Mouse (Mus musculus): Measurements from ENCODE around the gene Slc4a1ap. TPM values are rescaled to one million over a fixed set of nuclear protein-coding genes. Genes with fewer than 3 reads are reported as not detected.
A peak's percentile ranks its signal among the peaks of the same experiment; 100 is the strongest.
"Not testable (repeated sequence)": the region's sequence is repeated elsewhere in the genome, so short reads cannot be mapped to it uniquely, and the experiment has no call there.

Slc4a1ap gene
- total RNA-seq, 2 experiments from 2014 or later, result 20.4 to 20.7 TPM

- peak; percentile 21 to 25 for DNase-seq
- intact Hi-C loops (cut with DNase I), result loop anchor here (5.0 kb wide), 3 partner anchors 52 to 572 kb away; partner anchors contain the start of genes Babam2, Fosl2 and Rbks
These were observed 38.2 kb downstream of the Slc4a1ap start for GRCm38 (mm10) chr5:31564976-31565375.

- DNase-seq, result no peak
- intact Hi-C loops (cut with DNase I), result loop anchor here (5.0 kb wide), 1 partner anchor 51 kb away; no protein-coding TSS in a partner anchor
These were observed 39.2 kb downstream of the Slc4a1ap start for GRCm38 (mm10) chr5:31566026-31566425.

- no peak for DNase-seq
- intact Hi-C loops (cut with DNase I), result loop anchor here (5.0 kb wide), 1 partner anchor 51 kb away; no protein-coding TSS in a partner anchor
These were observed 39.7 kb downstream of the Slc4a1ap start for GRCm38 (mm10) chr5:31566457-31566856.

- no peak for DNase-seq
- intact Hi-C loops (cut with DNase I), result loop anchor here (5.0 kb wide), 1 partner anchor 49 kb away; no protein-coding TSS in a partner anchor
These were observed 41.3 kb downstream of the Slc4a1ap start for GRCm38 (mm10) chr5:31567951-31568657.

- peak; percentile 29 to 40 for DNase-seq
- intact Hi-C loops (cut with DNase I), result no loop called here
These were observed 44.3 kb downstream of the Slc4a1ap start for GRCm38 (mm10) chr5:31571023-31571608.

GRCm38 (mm10) chr5:31573722-31574121 is 46.9 kb downstream of the Slc4a1ap start:
- DNase-seq, result no peak
- intact Hi-C loops (cut with DNase I), result no loop called here

GRCm38 (mm10) chr5:31576539-31576975 is 49.8 kb downstream of the Slc4a1ap start:
- intact Hi-C loops (cut with DNase I), result loop anchor here (5.0 kb wide), 1 partner anchor 36 kb away; no protein-coding TSS in a partner anchor
- DNase-seq, result no peak

- intact Hi-C loops (cut with DNase I), result no loop called here
These were observed 54.5 kb downstream of the Slc4a1ap start for GRCm38 (mm10) chr5:31581263-31581662.

GRCm38 (mm10) chr5:31581932-31582331 is 55.1 kb downstream of the Slc4a1ap start:
- intact Hi-C loops (cut with DNase I), result no loop called here

More at GRCm38 (mm10) chr5:31581263-31581662, 54.5 kb downstream of the Slc4a1ap start:
- DNase-seq, result no peak

GRCm38 (mm10) chr5:31583261-31583660 is 56.5 kb downstream of the Slc4a1ap start:
- no peak for DNase-seq
- intact Hi-C loops (cut with DNase I), result no loop called here

More at GRCm38 (mm10) chr5:31581932-31582331, 55.1 kb downstream of the Slc4a1ap start:
- DNase-seq, result no peak

- DNase-seq, result no peak
- intact Hi-C loops (cut with DNase I), result no loop called here
These were observed 58.7 kb downstream of the Slc4a1ap start for GRCm38 (mm10) chr5:31585526-31585925.

GRCm38 (mm10) chr5:31588016-31588415 is 61.2 kb downstream of the Slc4a1ap start:
- intact Hi-C loops (cut with DNase I), result no loop called here
- DNase-seq, result no peak

GRCm38 (mm10) chr5:31588672-31589071 is 61.9 kb downstream of the Slc4a1ap start:
- intact Hi-C loops (cut with DNase I); DNase-seq: not testable (repeated sequence)

- intact Hi-C loops (cut with DNase I), result no loop called here
These were observed 63.0 kb downstream of the Slc4a1ap start for GRCm38 (mm10) chr5:31589711-31590319.

GRCm38 (mm10) chr5:31591122-31591521 is 64.3 kb downstream of the Slc4a1ap start:
- DNase-seq, result no peak
- intact Hi-C loops (cut with DNase I), result no loop called here

More at GRCm38 (mm10) chr5:31589711-31590319, 63.0 kb downstream of the Slc4a1ap start:
- no peak for DNase-seq

GRCm38 (mm10) chr5:31595868-31596267 is 69.1 kb downstream of the Slc4a1ap start:
- intact Hi-C loops (cut with DNase I), result no loop called here
- DNase-seq, result no peak

GRCm38 (mm10) chr5:31596481-31597429 is 70.0 kb downstream of the Slc4a1ap start, which contains the start of gene Mrpl33:
Gene Mrpl33, plus strand, starts transcription at chr5:31596935.
- intact Hi-C loops (cut with DNase I), result no loop called here
- peak; percentile 26 to 32 for DNase-seq

- no peak for DNase-seq
- intact Hi-C loops (cut with DNase I), result no loop called here
These were observed 70.7 kb downstream of the Slc4a1ap start for GRCm38 (mm10) chr5:31597430-31597944.

GRCm38 (mm10) chr5:31598121-31598520 is 71.3 kb downstream of the Slc4a1ap start:
- DNase-seq, result no peak
- intact Hi-C loops (cut with DNase I), result loop anchor here (2.0 kb wide), 1 partner anchor 599 kb away; no protein-coding TSS in a partner anchor
